In the genomic region with DNA sequence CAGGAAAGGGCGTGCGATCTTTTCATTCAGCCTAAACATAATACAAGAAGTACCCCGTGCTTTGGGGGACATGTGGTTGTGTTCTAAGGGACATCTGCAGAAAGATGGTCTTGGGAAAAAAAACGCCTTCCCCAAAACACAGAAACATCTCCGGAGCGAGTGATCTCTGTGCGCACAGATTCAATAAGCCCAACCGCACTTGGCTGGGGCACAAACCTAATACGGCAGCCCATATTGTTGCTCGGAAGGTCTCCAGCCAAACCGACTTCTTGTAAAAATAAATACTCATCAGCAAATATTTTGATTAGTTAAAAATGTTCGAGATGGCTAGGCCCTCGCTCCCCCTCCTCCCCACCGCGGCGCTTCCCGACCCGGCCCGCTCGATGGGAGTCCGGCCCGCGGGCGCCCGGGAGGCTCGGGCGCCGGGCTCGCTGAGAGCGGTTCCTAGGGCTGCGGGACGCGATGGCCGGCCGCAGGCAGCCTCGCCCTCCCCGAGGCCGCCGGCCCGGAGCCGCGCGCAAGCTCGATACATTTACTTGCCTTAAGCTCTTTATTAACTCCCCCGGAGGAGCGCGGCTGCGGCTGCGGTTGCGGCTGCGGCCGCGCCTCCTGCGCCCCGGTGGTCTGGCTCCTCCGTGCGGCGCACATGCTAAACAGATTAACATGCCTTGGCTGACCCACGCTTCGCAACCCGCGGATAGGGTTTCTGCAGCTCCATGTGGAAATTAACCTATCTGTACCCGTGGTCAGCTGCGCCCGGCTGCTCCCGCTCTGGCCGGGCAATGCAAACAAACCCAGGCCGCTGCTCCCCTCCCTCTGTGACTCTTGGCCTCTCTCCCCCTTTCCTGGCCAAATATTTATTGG, we compare ENCODE assay signal across 9 mouse cellular contexts. TPM values are rescaled to one million over a fixed set of nuclear protein-coding genes. Genes with fewer than 3 reads are reported as not detected.
DNase-seq lines count a peak whose midpoint lies in the region; ATAC-seq lines count a peak whose summit lies in the region.
"Had no signal": no experiment of that assay in that cellular context is flagged by ENCODE, and none has a peak within 500 bp of the region (broad histone marks: within the 10 kb centered on the region; RNA-seq: fewer than 3 reads in every experiment).

No protein-coding gene starts in this region.

- H3K9ac ChIP-seq in lung, embryonic 15.5 days: peak overlapping the region; percentile 12; the same call in 1 of the 2 replicates
- H3K9ac ChIP-seq in heart, embryonic 15.5 days: peak overlapping the region; percentile 20; the same call in 1 of the 2 replicates

- no peaks in the 10 kb centered on the region for H3K36me3 ChIP-seq in lung, embryonic 15.5 days
- H3K36me3 ChIP-seq in heart, embryonic 15.5 days: no peaks in the 10 kb centered on the region
- no peaks in the 10 kb centered on the region for H3K36me3 ChIP-seq in limb, embryonic 10.5 days

- no peak for DNase-seq in lung, adult 18-20 months
- DNase-seq in embryo, embryonic 11 days: peak; percentile 87
- peak; percentile 84 for DNase-seq in limb, embryonic 10.5 days (ENCODE audit: low spot score)
- DNase-seq in neural tube, embryonic 10.5 days (ENCODE audit: extremely low spot score, low spot score): peak; percentile 82
- DNase-seq in left cerebral cortex, adult 8-10 months (ENCODE audit: low spot score in 2 of 2): no peak
- no peak for DNase-seq in ovary, postnatal 10 days (ENCODE audit: low spot score)

- H3K27ac ChIP-seq in lung, embryonic 15.5 days: no peak overlapping the region
- no peak overlapping the region for H3K27ac ChIP-seq in heart, embryonic 15.5 days
- peak overlapping the region; percentile 79 for H3K27ac ChIP-seq in limb, embryonic 10.5 days

- H3K9me3 ChIP-seq in lung, embryonic 15.5 days: no peaks in the 10 kb centered on the region
- peaks cover 5% of the 10 kb centered on the region; the same call in 1 of the 2 replicates for H3K9me3 ChIP-seq in heart, embryonic 15.5 days (replicated peaks)
- H3K9me3 ChIP-seq in limb, embryonic 10.5 days (replicated peaks): no peaks in the 10 kb centered on the region

- peak; percentile 65 for ATAC-seq in lung, embryonic 15.5 days (ENCODE audit: borderline replicate concordance, extremely low read depth, low FRiP score, low TSS enrichment)
- no peak; the same call in 1 of the 2 replicates for ATAC-seq in heart, embryonic 15.5 days (replicated peaks; ENCODE audit: insufficient number of reproducible peaks, insufficient read depth, low FRiP score, low read depth)

- H3K4me2 ChIP-seq in lung, embryonic 15.5 days: peak overlapping the region; percentile 85
- H3K4me2 ChIP-seq in heart, embryonic 15.5 days: peak overlapping the region; percentile 92

- peaks cover 71% of the 10 kb centered on the region for H3K27me3 ChIP-seq in lung, embryonic 15.5 days
- peaks cover 74% of the 10 kb centered on the region for H3K27me3 ChIP-seq in heart, embryonic 15.5 days
- peaks cover 81% of the 10 kb centered on the region for H3K27me3 ChIP-seq in limb, embryonic 10.5 days (ENCODE audit: low read depth, poor library complexity, severe bottlenecking)

- WGBS in lung, embryonic 15.5 days: under 1% methylated on average over 68 of the region's 68 CpGs
- WGBS in heart, embryonic 15.5 days: 2% methylated on average over 68 of the region's 68 CpGs
- WGBS in limb, embryonic 10.5 days: under 1% methylated on average over 68 of the region's 68 CpGs

- H3K4me3 ChIP-seq in lung, embryonic 15.5 days: peak overlapping the region; percentile 39
- peak overlapping the region; percentile 53 for H3K4me3 ChIP-seq in heart, embryonic 15.5 days
- peak overlapping the region; percentile 57 for H3K4me3 ChIP-seq in limb, embryonic 10.5 days
- H3K4me3 ChIP-seq: megakaryocyte, embryonic 14.5 days had no signal

- H3K4me1 ChIP-seq in lung, embryonic 15.5 days: peaks cover 21% of the 10 kb centered on the region
- peaks cover 23% of the 10 kb centered on the region for H3K4me1 ChIP-seq in heart, embryonic 15.5 days (replicated peaks)
- peaks cover 39% of the 10 kb centered on the region for H3K4me1 ChIP-seq in limb, embryonic 10.5 days

RNA-seq across cellular contexts. Expression of a gene that starts 37.0 kb away (rescaled TPM):
- polyA plus RNA-seq in lung, embryonic 15.5 days (2015; fragmentation: Nextera tagmentation; extraction: Ambion mirVana): 0.04 and 0.06 TPM in 2 replicates
- 0.05 TPM in 1 of 2 replicates, not detected in the other for polyA plus RNA-seq in heart, embryonic 15.5 days (2015; fragmentation: Nextera tagmentation; extraction: Ambion mirVana)
- polyA plus RNA-seq in limb, embryonic 10.5 days (2016; fragmentation: Nextera tagmentation; extraction: Ambion mirVana): 0.11 and 0.21 TPM in 2 replicates
- total RNA-seq in left cerebral cortex, adult 8-10 months (2022): 1 to 10 TPM; 1.3 to 1.6 (median 1.5) TPM

Comparison
In these comparisons a context has a peak if more than half of its experiments do, and no peak if none do; other contexts are left out.
1. DNase-seq: peak in embryo, embryonic 11 days (single experiment), limb, embryonic 10.5 days (single experiment) and neural tube, embryonic 10.5 days (single experiment); none in lung, adult 18-20 months (0 of 2), left cerebral cortex, adult 8-10 months (0 of 2) and ovary, postnatal 10 days (single experiment).
2. Peak in every context shown above with its lines, with median percentiles within 50 percentile points of each other: H3K4me3 ChIP-seq.